In the genomic region with DNA sequence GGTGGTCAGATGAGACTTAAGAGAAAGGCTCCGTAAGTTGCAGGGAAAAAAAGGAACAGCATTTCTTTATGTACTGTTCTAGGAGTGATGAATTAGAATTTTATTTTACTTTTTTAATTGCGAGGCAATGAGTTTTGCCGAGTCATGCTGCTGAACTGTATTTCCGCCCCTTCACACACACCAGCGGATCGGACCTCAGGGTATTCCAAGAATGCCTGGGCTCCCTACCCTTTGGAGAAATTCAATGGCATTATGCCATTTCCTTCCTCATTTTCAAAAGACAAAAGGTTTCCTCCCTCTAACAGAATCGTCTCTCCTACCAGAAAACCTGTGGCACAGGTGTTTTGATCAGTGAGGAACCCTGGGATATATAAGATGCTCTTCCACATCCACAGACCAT, we compare ENCODE assay signal across 8 mouse cellular contexts. TPM values are rescaled to one million over a fixed set of nuclear protein-coding genes. Genes with fewer than 3 reads are reported as not detected.
A peak's percentile ranks its signal among the peaks of the same experiment; 100 is the strongest.
DNase-seq lines count a peak whose midpoint lies in the region; ATAC-seq and TF ChIP-seq lines count a peak whose summit lies in the region.

No protein-coding gene starts in this region.

- TF ChIP-seq CTCF in lung, embryonic 14.5 days (IDR thresholded peaks at IDR 0.05; ENCODE audit: low read depth) = no peak

- H3K27me3 ChIP-seq in lung, embryonic 14.5 days (ENCODE audit: insufficient read depth, low read length) = no peaks in the 10 kb centered on the region
- no peaks in the 10 kb centered on the region for H3K27me3 ChIP-seq in erythroblast, embryonic 14.5 days (ENCODE audit: control insufficient read depth)
- H3K27me3 ChIP-seq in limb, embryonic 13.5 days = no peaks in the 10 kb centered on the region
- no peaks in the 10 kb centered on the region for H3K27me3 ChIP-seq in stomach, embryonic 14.5 days (ENCODE audit: control insufficient read depth, insufficient read depth, low read length)

- no peaks in the 10 kb centered on the region for H3K9me3 ChIP-seq in lung, embryonic 14.5 days (ENCODE audit: low read depth, low read length)
- H3K9me3 ChIP-seq in erythroblast, embryonic 14.5 days (ENCODE audit: control insufficient read depth, low read length) = no peaks in the 10 kb centered on the region
- H3K9me3 ChIP-seq in limb, embryonic 13.5 days = no peaks in the 10 kb centered on the region
- no peaks in the 10 kb centered on the region for H3K9me3 ChIP-seq in stomach, embryonic 14.5 days (ENCODE audit: control insufficient read depth, low read depth, low read length)

- H3K4me1 ChIP-seq in lung, embryonic 14.5 days (ENCODE audit: insufficient read depth) = peaks cover 8% of the 10 kb centered on the region; the same call in 1 of the 2 replicates
- H3K4me1 ChIP-seq in erythroblast, embryonic 14.5 days (ENCODE audit: control insufficient read depth) = peaks cover 69% of the 10 kb centered on the region
- peaks cover 32% of the 10 kb centered on the region for H3K4me1 ChIP-seq in limb, embryonic 13.5 days
- peaks cover 18% of the 10 kb centered on the region for H3K4me1 ChIP-seq in stomach, embryonic 14.5 days (ENCODE audit: control insufficient read depth, insufficient read depth, low read length)

- ATAC-seq in lung, embryonic 14.5 days (ENCODE audit: insufficient read depth) = no peak
- no peak for ATAC-seq in limb, embryonic 13.5 days (ENCODE audit: low FRiP score, low read depth)
- no peak for ATAC-seq in stomach, embryonic 14.5 days (ENCODE audit: insufficient number of reproducible peaks, insufficient read depth, low FRiP score, low read depth)
- ATAC-seq in activated CD4-positive, CD25-positive, alpha-beta regulatory T cell, adult 4 months = no peak

- peak overlapping the region; percentile 88 for H3K4me3 ChIP-seq in lung, embryonic 14.5 days (ENCODE audit: low read depth, low read length)
- H3K4me3 ChIP-seq in erythroblast, embryonic 14.5 days (replicated peaks) = peak overlapping the region; percentile 96
- H3K4me3 ChIP-seq in limb, embryonic 13.5 days = peak overlapping the region; percentile 94
- no peak overlapping the region; the same call in 1 of the 2 replicates for H3K4me3 ChIP-seq in stomach, embryonic 14.5 days (ENCODE audit: low read depth, low read length)

- H3K36me3 ChIP-seq in lung, embryonic 14.5 days (ENCODE audit: insufficient read depth) = peaks cover 33% of the 10 kb centered on the region
- peaks cover 45% of the 10 kb centered on the region for H3K36me3 ChIP-seq in erythroblast, embryonic 14.5 days (ENCODE audit: control insufficient read depth)
- peaks cover 36% of the 10 kb centered on the region for H3K36me3 ChIP-seq in limb, embryonic 13.5 days
- H3K36me3 ChIP-seq in stomach, embryonic 14.5 days (ENCODE audit: control insufficient read depth, insufficient read depth, low read length) = peaks cover 13% of the 10 kb centered on the region

- 34% methylated on average over 7 of the region's 7 CpGs for WGBS in lung, embryonic 14.5 days
- 53% methylated on average over 7 of the region's 7 CpGs for WGBS in limb, embryonic 13.5 days
- 53% methylated on average over 7 of the region's 7 CpGs for WGBS in stomach, embryonic 14.5 days

- H3K9ac ChIP-seq in lung, embryonic 14.5 days = peak overlapping the region; percentile 2
- 0 out of 2 replicates have a peak overlapping the region, but pooled peaks have one; percentile 90 for H3K9ac ChIP-seq in limb, embryonic 13.5 days
- no peak overlapping the region for H3K9ac ChIP-seq in stomach, embryonic 14.5 days (replicated peaks; ENCODE audit: low read depth, low read length)

- peak; percentile 65 for DNase-seq in lung, embryonic 14.5 days
- no peak for DNase-seq in lung, postnatal 4 days
- no peak for DNase-seq in ovary, postnatal 10 days (ENCODE audit: low spot score)
- no peak for DNase-seq in right cerebral cortex, adult 2 months (ENCODE audit: low spot score in 2 of 2)

- no peak overlapping the region for H3K27ac ChIP-seq in lung, embryonic 14.5 days (ENCODE audit: low read depth)
- no peak overlapping the region for H3K27ac ChIP-seq in limb, embryonic 13.5 days
- H3K27ac ChIP-seq in stomach, embryonic 14.5 days (ENCODE audit: low read length) = no peak overlapping the region

- peak overlapping the region; percentile 83 for H3K4me2 ChIP-seq in lung, embryonic 14.5 days
- H3K4me2 ChIP-seq in limb, embryonic 13.5 days (replicated peaks) = peak overlapping the region; percentile 83
- H3K4me2 ChIP-seq in stomach, embryonic 14.5 days (replicated peaks; ENCODE audit: low read depth, low read length) = peak overlapping the region; percentile 82

RNA-seq across cellular contexts. Expression of gene Prdx6, which starts 2.3 kb away (rescaled TPM):
- 610 and 627 TPM in 2 replicates for polyA plus RNA-seq in lung, embryonic 14.5 days (2014; fragmentation: Nextera tagmentation; extraction: Ambion mirVana)
- 1.5 and 1.8 TPM in 2 replicates for polyA plus RNA-seq in erythroblast, embryonic 14.5 days (2012)
- 410 and 414 TPM in 2 replicates for polyA plus RNA-seq in limb, embryonic 13.5 days (2015; fragmentation: Nextera tagmentation; extraction: Ambion mirVana)
- 396 and 432 TPM in 2 replicates for polyA plus RNA-seq in stomach, embryonic 14.5 days (2014; fragmentation: Nextera tagmentation; extraction: Ambion mirVana)
- 100 to 1,000 TPM; 287 to 330 TPM for polyA plus RNA-seq in activated CD4-positive, CD25-positive, alpha-beta regulatory T cell, adult 4 months (2017; shearing (Covaris generic))

Comparison
In these comparisons a context has a peak if more than half of its experiments do, and no peak if none do; other contexts are left out.
1. RNA of gene Prdx6, which starts 2.3 kb away (polyA plus RNA-seq): 610 to 627 TPM in lung, embryonic 14.5 days, 410 to 414 TPM in limb, embryonic 13.5 days, 396 to 432 TPM in stomach, embryonic 14.5 days and 287 to 330 TPM in activated CD4-positive, CD25-positive, alpha-beta regulatory T cell, adult 4 months; 1.5 to 1.8 TPM in erythroblast, embryonic 14.5 days; every median in the first group is over 100 times any median in the second.
2. Peak in every context shown above with its lines, with median percentiles within 50 percentile points of each other: H3K4me2 ChIP-seq.